Mouse (Mus musculus) forebrain, embryonic 11.5 days (tissue): ENCODE data around the gene Srrd. TPM values are rescaled to one million over a fixed set of nuclear protein-coding genes. Genes with fewer than 3 reads are reported as not detected.
A peak's percentile ranks its signal among the peaks of the same experiment; 100 is the strongest.

ENCODE experiments used
- ATAC-seq: fragments of 200-750 bp; cut with Nextera tagmentation; replicated peaks from 2 replicates; pipeline ENCODE4 v1.8.0; 2017; ENCODE audit warnings: moderate TSS enrichment; ENCODE audit not compliant: low FRiP score
- DNase-seq: peaks from one replicate; pipeline ENCODE4 v3.0.0-alpha.2; 2017; ENCODE audit warnings: low spot score
- H3K27ac ChIP-seq: fragments of 300-500 bp; sonication (generic); 2 replicates; pipeline ENCODE4 v1.5.1; 2014; ENCODE audit warnings: low read depth, low read length
- H3K27me3 ChIP-seq: fragments of 300-500 bp; sonication (generic); 2 replicates; pipeline ENCODE4 v1.6.1; 2014; ENCODE audit warnings: mild to moderate bottlenecking, low read length, mixed read lengths; ENCODE audit not compliant: control insufficient read depth, insufficient read depth
- H3K36me3 ChIP-seq: fragments of 300-500 bp; sonication (generic); 2 replicates; pipeline ENCODE4 v1.6.1; 2014; ENCODE audit warnings: mild to moderate bottlenecking, low read length, moderate library complexity, mixed read lengths; ENCODE audit not compliant: control insufficient read depth, insufficient read depth
- H3K4me1 ChIP-seq: fragments of 300-500 bp; sonication (generic); replicated peaks from 2 replicates; pipeline ENCODE4 v1.6.1; 2014; ENCODE audit warnings: low read length, mixed read lengths; ENCODE audit not compliant: control insufficient read depth, insufficient read depth
- H3K4me2 ChIP-seq: fragments of 300-500 bp; sonication (generic); 2 replicates; pipeline ENCODE4 v1.6.1; 2014; ENCODE audit warnings: low read depth, mild to moderate bottlenecking, low read length, moderate library complexity, mixed read lengths; ENCODE audit not compliant: severe bottlenecking
- H3K4me3 ChIP-seq: fragments of 300-500 bp; sonication (generic); 2 replicates; pipeline ENCODE4 v1.5.1; 2014; ENCODE audit warnings: low read depth, low read length
- H3K9ac ChIP-seq: fragments of 300-500 bp; sonication (generic); 2 replicates; pipeline ENCODE4 v1.6.1; 2014; ENCODE audit warnings: low read length
- H3K9me3 ChIP-seq: fragments of 300-500 bp; sonication (generic); 2 replicates; pipeline ENCODE4 v1.6.1; 2016; ENCODE audit warnings: low read length, mixed read lengths; ENCODE audit not compliant: control insufficient read depth
- WGBS: fragments of 180-500 bp; shearing (Covaris S2); extraction: QIAGEN DNeasy Blood & Tissue Kit; methylation state at CpG from one replicate; pipeline ENCODE4 v1.1.7; 2014; 5-methylcytosine and 5-hydroxymethylcytosine counted together
- polyA plus RNA-seq: library from polyadenylated mRNA; unstranded; fragments of >200 nt; fragmentation: Nextera tagmentation; extraction: Ambion mirVana; gene quantifications from 2 replicates; pipeline ENCODE4 v1.2.1, GENCODE M21; 2014

Srrd gene
- polyA plus RNA-seq, 1 experiment from 2014 or later = 46.1 TPM

GRCm38 (mm10) chr5:112367338-112367737, 24.5 kb upstream of the Srrd start:
- peaks cover 3% of the 10 kb centered on the region; the same call in 1 of the 2 replicates for H3K36me3 ChIP-seq

DNA sequence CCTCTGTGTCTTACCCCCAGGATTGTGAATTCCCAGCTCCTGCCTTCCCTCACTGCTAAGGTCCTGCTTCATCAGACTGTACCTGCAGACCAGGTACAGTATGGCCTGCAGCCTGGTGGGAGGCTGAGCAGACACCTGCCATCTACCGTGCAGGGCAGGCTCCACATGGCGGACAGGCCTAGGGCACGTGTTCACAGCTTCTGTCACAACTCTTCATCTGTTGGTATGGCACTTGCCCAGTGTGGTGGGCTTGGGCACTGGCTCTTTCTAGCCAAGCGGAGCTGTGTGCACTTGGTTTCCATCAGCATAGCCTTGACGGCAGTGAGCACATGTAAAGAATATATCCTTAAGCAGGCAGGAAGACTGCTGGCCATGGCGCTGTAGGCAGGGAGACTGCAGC, 24.0 kb upstream of the Srrd start:
- H3K4me3 ChIP-seq = no peak overlapping the region
- DNase-seq = no peak
- peaks cover 3% of the 10 kb centered on the region; the same call in 1 of the 2 replicates for H3K36me3 ChIP-seq
- H3K9ac ChIP-seq = no peak overlapping the region
- H3K4me1 ChIP-seq = peaks cover 9% of the 10 kb centered on the region
- no peaks in the 10 kb centered on the region for H3K27me3 ChIP-seq
- H3K9me3 ChIP-seq = no peaks in the 10 kb centered on the region
- no peak for ATAC-seq
- H3K4me2 ChIP-seq = no peak overlapping the region
- H3K27ac ChIP-seq = no peak overlapping the region
- 95% methylated on average over 6 of the region's 6 CpGs for WGBS

More at GRCm38 (mm10) chr5:112367338-112367737, 24.5 kb upstream of the Srrd start:
- Histone ChIP-seq H3K27ac (no peak overlapping the region), H3K9me3 (no peaks in the 10 kb centered on the region), H3K9ac (no peak overlapping the region), H3K4me1 (peaks cover 13% of the 10 kb centered on the region), H3K27me3 (no peaks in the 10 kb centered on the region), H3K4me2 (no peak overlapping the region), H3K4me3 (no peak overlapping the region)
- no peak for ATAC-seq
- DNase-seq = no peak
- 93% methylated on average over 4 of the region's 4 CpGs for WGBS

DNA sequence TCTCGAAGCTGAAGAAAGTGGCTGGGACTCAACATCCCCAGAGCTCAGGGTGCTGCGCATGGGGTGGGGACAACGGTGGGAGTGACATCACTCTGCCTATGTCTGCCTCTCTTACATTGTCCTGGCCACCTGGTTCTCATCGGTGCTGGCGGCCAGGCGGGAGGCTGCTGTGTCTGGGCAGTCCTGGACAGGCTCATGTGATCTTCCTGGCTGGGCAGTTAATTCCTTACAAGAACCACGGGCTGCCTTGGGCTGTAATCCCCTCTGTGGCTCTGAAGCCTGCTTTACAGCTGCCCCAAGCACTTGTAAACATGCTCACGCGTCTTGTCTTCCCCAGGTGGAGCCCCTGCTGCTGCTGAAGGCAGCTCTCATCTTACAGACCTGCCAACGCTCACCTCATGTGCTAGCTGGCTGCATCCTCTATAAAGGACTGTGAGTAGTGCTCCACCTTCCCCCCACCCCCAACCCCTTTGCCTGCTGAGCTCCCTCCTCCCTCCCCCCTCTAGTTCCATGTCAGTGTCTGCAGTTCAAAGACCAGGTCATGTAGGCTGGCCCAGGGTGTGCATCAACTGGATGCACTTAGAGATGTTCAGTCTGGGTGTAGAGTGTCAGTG, 21.5 kb upstream of the Srrd start:
- Histone ChIP-seq H3K9ac (no peak overlapping the region; the same call in 1 of the 2 replicates), H3K4me1 (no peaks in the 10 kb centered on the region), H3K4me3 (no peak overlapping the region), H3K36me3 (no peaks in the 10 kb centered on the region), H3K9me3 (no peaks in the 10 kb centered on the region), H3K27me3 (no peaks in the 10 kb centered on the region), H3K4me2 (no peak overlapping the region), H3K27ac (no peak overlapping the region)
- WGBS = 73% methylated on average over 10 of the region's 10 CpGs
- no peak for DNase-seq
- ATAC-seq = no peak

- ATAC-seq (no peak), DNase-seq (no peak)
- Histone ChIP-seq H3K27ac (no peak overlapping the region), H3K4me2 (no peak overlapping the region), H3K9ac (no peak overlapping the region), H3K4me3 (no peak overlapping the region), H3K36me3 (no peaks in the 10 kb centered on the region; the same call in 1 of the 2 replicates), H3K4me1 (no peaks in the 10 kb centered on the region), H3K9me3 (no peaks in the 10 kb centered on the region), H3K27me3 (no peaks in the 10 kb centered on the region)
- 87% methylated on average over 3 of the region's 3 CpGs for WGBS
Measured at GRCm38 (mm10) chr5:112360077-112360476, 17.2 kb upstream of the Srrd start.

GRCm38 (mm10) chr5:112359520-112359919, 16.7 kb upstream of the Srrd start:
- no peak overlapping the region for H3K4me2 ChIP-seq
- H3K9me3 ChIP-seq = no peaks in the 10 kb centered on the region
- no peak overlapping the region for H3K4me3 ChIP-seq
- H3K4me1 ChIP-seq = no peaks in the 10 kb centered on the region
- H3K27me3 ChIP-seq = no peaks in the 10 kb centered on the region
- no peaks in the 10 kb centered on the region; the same call in 1 of the 2 replicates for H3K36me3 ChIP-seq
- ATAC-seq (no peak), DNase-seq (no peak)
- H3K9ac ChIP-seq = no peak overlapping the region
- H3K27ac ChIP-seq = no peak overlapping the region
- WGBS = 94% methylated on average over 4 of the region's 4 CpGs

DNA sequence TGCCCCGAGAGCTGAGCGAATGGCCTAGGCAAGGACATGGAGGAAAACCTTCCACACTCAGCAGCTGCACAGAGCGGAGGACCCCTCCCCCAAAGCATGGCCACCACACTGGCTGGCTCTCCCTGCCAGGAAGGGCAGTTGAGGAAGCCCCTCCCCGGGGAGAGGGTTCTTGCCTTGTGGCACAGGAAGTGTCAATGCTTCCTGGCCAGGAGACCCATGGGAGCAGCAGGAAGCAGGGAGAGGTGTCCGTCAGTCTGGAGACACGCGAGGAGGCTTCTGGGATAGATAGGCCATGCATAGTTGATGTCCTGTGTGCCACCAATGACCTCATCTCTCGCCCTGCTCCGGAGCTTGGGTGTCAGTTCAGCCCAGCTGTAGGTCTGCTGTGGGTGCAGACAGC, 13.5 kb upstream of the Srrd start:
- no peaks in the 10 kb centered on the region; the same call in 1 of the 2 replicates for H3K36me3 ChIP-seq
- no peak for ATAC-seq
- no peaks in the 10 kb centered on the region for H3K9me3 ChIP-seq
- WGBS = 91% methylated on average over 9 of the region's 9 CpGs
- no peaks in the 10 kb centered on the region for H3K27me3 ChIP-seq
- DNase-seq = no peak
- H3K9ac ChIP-seq = no peak overlapping the region
- no peaks in the 10 kb centered on the region for H3K4me1 ChIP-seq
- no peak overlapping the region for H3K4me3 ChIP-seq
- no peak overlapping the region for H3K4me2 ChIP-seq
- H3K27ac ChIP-seq = no peak overlapping the region

- Histone ChIP-seq H3K4me3 (no peak within 1 kb of the TSS), H3K27me3 (no peaks in the 10 kb centered on the region), H3K9ac (no peak within 1 kb of the TSS), H3K9me3 (no peaks in the 10 kb centered on the region), H3K27ac (no peak within 1 kb of the TSS), H3K4me2 (no peak within 1 kb of the TSS), H3K4me1 (no peaks in the 10 kb centered on the region), H3K36me3 (no peaks in the 10 kb centered on the region; the same call in 1 of the 2 replicates)
- 64% methylated on average over 13 of the region's 13 CpGs for WGBS
- DNase-seq = peak; percentile 64
- ATAC-seq = no peak
Measured at GRCm38 (mm10) chr5:112355910-112356309, 13.1 kb upstream of the Srrd start, which contains the start of gene Gm6583. Gm6583 (minus strand) TSS chr5:112356033.

DNA sequence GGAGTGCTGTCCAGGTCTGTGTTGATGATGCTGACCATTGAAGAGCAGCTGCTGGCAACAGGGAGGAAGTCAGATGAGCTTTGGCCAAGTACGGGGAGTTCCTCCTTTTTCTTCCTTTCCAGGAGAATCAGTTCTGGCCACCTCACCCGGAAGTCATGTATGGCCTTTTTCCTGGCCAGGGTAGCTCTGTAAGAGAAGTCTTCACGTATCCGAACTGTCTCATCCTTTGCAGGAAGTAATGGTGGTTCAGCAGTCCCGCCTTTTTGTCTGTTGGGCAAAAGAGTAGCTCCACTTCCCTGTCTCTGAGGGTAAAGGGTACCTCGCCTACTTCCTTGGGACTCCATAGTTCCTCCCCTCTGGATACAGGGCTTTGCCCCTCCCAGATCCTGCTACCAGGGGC, 12.7 kb upstream of the Srrd start:
- Histone ChIP-seq H3K4me3 (no peak overlapping the region), H3K4me2 (no peak overlapping the region), H3K9ac (no peak overlapping the region), H3K4me1 (no peaks in the 10 kb centered on the region), H3K27ac (no peak overlapping the region), H3K9me3 (no peaks in the 10 kb centered on the region), H3K36me3 (no peaks in the 10 kb centered on the region; the same call in 1 of the 2 replicates), H3K27me3 (no peaks in the 10 kb centered on the region)
- 89% methylated on average over 6 of the region's 6 CpGs for WGBS
- ATAC-seq = no peak
- DNase-seq = no peak

- no peaks in the 10 kb centered on the region; the same call in 1 of the 2 replicates for H3K36me3 ChIP-seq
- H3K9ac ChIP-seq = no peak overlapping the region
- no peak overlapping the region for H3K4me2 ChIP-seq
- no peak overlapping the region for H3K27ac ChIP-seq
- no peaks in the 10 kb centered on the region for H3K27me3 ChIP-seq
- no peaks in the 10 kb centered on the region for H3K9me3 ChIP-seq
- no peaks in the 10 kb centered on the region for H3K4me1 ChIP-seq
- DNase-seq = no peak
- H3K4me3 ChIP-seq = no peak overlapping the region
- WGBS = 94% methylated on average over 8 of the region's 8 CpGs
- ATAC-seq = no peak
Measured at GRCm38 (mm10) chr5:112349169-112349568, 6.3 kb upstream of the Srrd start.
